Mouse (Mus musculus) lung, embryonic 15.5 days (tissue): Measurements from ENCODE around the gene Gm20721. TPM values are rescaled to one million over a fixed set of nuclear protein-coding genes. Genes with fewer than 3 reads are reported as not detected.

ENCODE experiments used
- ATAC-seq: fragments of 200-750 bp; cut with Nextera tagmentation; 2 replicates; pipeline ENCODE4 v1.8.0; 2017; ENCODE audit warnings: moderate number of reproducible peaks, borderline replicate concordance; ENCODE audit not compliant: low FRiP score, low TSS enrichment; ENCODE audit errors: extremely low read depth
- H3K27ac ChIP-seq: fragments of 300-500 bp; sonication (generic); 2 replicates; pipeline ENCODE4 v1.5.1; 2015; ENCODE audit warnings: moderate library complexity, mild to moderate bottlenecking, inconsistent platforms
- H3K27me3 ChIP-seq: fragments of 300-500 bp; sonication (generic); 2 replicates; pipeline ENCODE4 v1.6.1; 2015; ENCODE audit warnings: inconsistent platforms
- H3K36me3 ChIP-seq: fragments of 300-500 bp; sonication (generic); 2 replicates; pipeline ENCODE4 v1.6.1; 2015; ENCODE audit warnings: inconsistent platforms
- H3K4me1 ChIP-seq: fragments of 300-500 bp; sonication (generic); 2 replicates; pipeline ENCODE4 v1.6.1; 2015; ENCODE audit warnings: inconsistent platforms
- H3K4me2 ChIP-seq: fragments of 300-500 bp; sonication (generic); 2 replicates; pipeline ENCODE4 v1.6.1; 2015; ENCODE audit warnings: inconsistent platforms, mild to moderate bottlenecking, moderate library complexity
- H3K4me3 ChIP-seq: fragments of 300-500 bp; sonication (generic); 2 replicates; pipeline ENCODE4 v1.5.1; 2015; ENCODE audit warnings: mild to moderate bottlenecking, inconsistent platforms
- H3K9ac ChIP-seq: fragments of 300-500 bp; sonication (generic); 2 replicates; pipeline ENCODE4 v1.6.1; 2015; ENCODE audit warnings: inconsistent platforms
- H3K9me3 ChIP-seq: fragments of 300-500 bp; sonication (generic); 2 replicates; pipeline ENCODE4 v1.6.1; 2016; ENCODE audit warnings: inconsistent platforms
- WGBS: fragments of 180-500 bp; shearing (Covaris S2); methylation state at CpG from one replicate; pipeline ENCODE4 v1.1.7; 2015; 5-methylcytosine and 5-hydroxymethylcytosine counted together
- polyA plus RNA-seq: library from polyadenylated mRNA; unstranded; fragments of >200 nt; fragmentation: Nextera tagmentation; extraction: Ambion mirVana; gene quantifications from 2 replicates; pipeline ENCODE4 v1.2.1, GENCODE M21; 2015

The Gm20721 gene
- polyA plus RNA-seq, 1 experiment from 2014 or later = 26.4 TPM

GRCm38 (mm10) chr2:174307903-174308302 lies 38.6 kb downstream of the Gm20721 start:
- Histone ChIP-seq H3K4me3 (no peak overlapping the region), H3K27ac (no peak overlapping the region), H3K36me3 (no peaks in the 10 kb centered on the region), H3K4me1 (peaks cover 1% of the 10 kb centered on the region), H3K9me3 (no peaks in the 10 kb centered on the region), H3K9ac (no peak overlapping the region), H3K4me2 (no peak overlapping the region), H3K27me3 (no peaks in the 10 kb centered on the region)
- 59% methylated on average over 3 of the region's 3 CpGs for WGBS
- no peak for ATAC-seq

DNA sequence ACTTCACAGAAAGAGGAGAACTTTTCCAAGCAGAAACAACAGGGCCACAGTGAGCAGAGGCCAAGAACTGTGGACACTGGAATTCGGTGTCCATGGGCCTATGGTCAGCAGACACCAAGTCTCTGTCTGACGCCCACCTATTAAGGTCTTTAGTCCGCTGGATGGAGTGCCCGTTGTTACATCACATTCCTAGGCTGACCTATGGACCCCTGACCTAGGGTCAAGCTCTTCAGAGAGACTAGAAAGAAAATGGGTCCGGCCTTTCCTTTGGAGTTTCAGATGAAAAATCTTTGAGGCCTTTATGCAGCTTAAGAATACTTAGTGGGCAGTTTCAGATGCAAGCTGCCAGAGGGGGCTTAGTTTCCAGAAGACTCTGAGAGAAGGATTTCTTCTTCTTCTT lies 40.9 kb downstream of the Gm20721 start:
- no peak for ATAC-seq
- WGBS = 18% methylated on average over 5 of the region's 5 CpGs
- H3K4me2 ChIP-seq = no peak overlapping the region
- H3K4me3 ChIP-seq = no peak overlapping the region
- no peaks in the 10 kb centered on the region; the same call in 1 of the 2 replicates for H3K9me3 ChIP-seq
- H3K36me3 ChIP-seq = no peaks in the 10 kb centered on the region
- H3K9ac ChIP-seq = no peak overlapping the region
- no peak overlapping the region for H3K27ac ChIP-seq
- H3K4me1 ChIP-seq = no peaks in the 10 kb centered on the region
- no peaks in the 10 kb centered on the region; the same call in 1 of the 2 replicates for H3K27me3 ChIP-seq

DNA sequence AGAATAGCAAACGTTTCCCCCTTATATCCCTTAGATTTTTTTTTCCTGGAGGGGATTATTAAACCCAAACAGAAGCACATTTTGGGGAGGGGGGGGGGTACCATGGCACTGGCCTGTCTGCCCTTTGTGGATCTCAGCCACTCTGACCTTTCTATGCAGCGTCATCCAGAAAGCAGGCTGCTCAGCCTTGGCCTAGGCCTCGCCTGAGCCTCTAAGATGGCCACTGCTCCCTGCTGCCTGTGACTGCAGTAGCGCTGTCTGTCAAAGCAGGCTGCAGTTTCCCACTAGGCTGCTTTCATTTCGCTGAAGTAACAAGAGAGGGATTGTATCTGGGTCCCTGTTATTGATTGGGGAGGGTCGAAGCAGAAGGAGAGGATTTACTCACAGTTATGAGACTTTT lies 44.0 kb downstream of the Gm20721 start:
- WGBS = 56% methylated on average over 6 of the region's 6 CpGs
- Histone ChIP-seq H3K4me3 (no peak overlapping the region), H3K27me3 (peaks cover 30% of the 10 kb centered on the region), H3K27ac (no peak overlapping the region), H3K4me1 (peaks cover 10% of the 10 kb centered on the region; the same call in 1 of the 2 replicates), H3K4me2 (no peak overlapping the region), H3K36me3 (0 out of 2 replicates have a peak, but pooled peaks cover 4% of the 10 kb centered on the region), H3K9ac (no peak overlapping the region), H3K9me3 (peaks cover 24% of the 10 kb centered on the region)
- ATAC-seq = no peak

GRCm38 (mm10) chr2:174300666-174301065 lies 45.8 kb downstream of the Gm20721 start:
- Histone ChIP-seq H3K4me2 (peak overlapping the region; percentile 55), H3K36me3 (0 out of 2 replicates have a peak, but pooled peaks cover 6% of the 10 kb centered on the region), H3K4me1 (peaks cover 20% of the 10 kb centered on the region; the same call in 1 of the 2 replicates), H3K9ac (no peak overlapping the region), H3K9me3 (peaks cover 37% of the 10 kb centered on the region), H3K27me3 (peaks cover 37% of the 10 kb centered on the region), H3K4me3 (peak overlapping the region; percentile 35), H3K27ac (no peak overlapping the region)
- ATAC-seq = no peak
- WGBS = 56% methylated on average over 22 of the region's 22 CpGs

- H3K9ac ChIP-seq = no peak overlapping the region
- H3K4me2 ChIP-seq = peak overlapping the region; percentile 55
- 56% methylated on average over 27 of the region's 27 CpGs for WGBS
- peaks cover 40% of the 10 kb centered on the region for H3K9me3 ChIP-seq
- peaks cover 20% of the 10 kb centered on the region; the same call in 1 of the 2 replicates for H3K4me1 ChIP-seq
- H3K4me3 ChIP-seq = peak overlapping the region; percentile 35
- H3K27me3 ChIP-seq = peaks cover 37% of the 10 kb centered on the region
- ATAC-seq = no peak
- H3K36me3 ChIP-seq = 0 out of 2 replicates have a peak, but pooled peaks cover 6% of the 10 kb centered on the region
- H3K27ac ChIP-seq = no peak overlapping the region
Observed at GRCm38 (mm10) chr2:174300186-174300585, 46.3 kb downstream of the Gm20721 start.

- peaks cover 37% of the 10 kb centered on the region for H3K27me3 ChIP-seq
- no peak for ATAC-seq
- H3K4me2 ChIP-seq = peak overlapping the region; percentile 55
- no peak overlapping the region for H3K27ac ChIP-seq
- H3K4me3 ChIP-seq = peak overlapping the region; percentile 35
- WGBS = 46% methylated on average over 34 of the region's 34 CpGs
- H3K9me3 ChIP-seq = peaks cover 43% of the 10 kb centered on the region
- 0 out of 2 replicates have a peak, but pooled peaks cover 6% of the 10 kb centered on the region for H3K36me3 ChIP-seq
- no peak overlapping the region for H3K9ac ChIP-seq
- H3K4me1 ChIP-seq = peaks cover 20% of the 10 kb centered on the region; the same call in 1 of the 2 replicates
Observed at GRCm38 (mm10) chr2:174299771-174300160, 46.7 kb downstream of the Gm20721 start.

GRCm38 (mm10) chr2:174299091-174299770 lies 47.3 kb downstream of the Gm20721 start:
- H3K4me2 ChIP-seq = peak overlapping the region; percentile 55
- ATAC-seq = no peak
- H3K27me3 ChIP-seq = peaks cover 37% of the 10 kb centered on the region
- H3K4me1 ChIP-seq = peaks cover 20% of the 10 kb centered on the region; the same call in 1 of the 2 replicates
- WGBS = 50% methylated on average over 48 of the region's 48 CpGs
- peaks cover 43% of the 10 kb centered on the region for H3K9me3 ChIP-seq
- no peak overlapping the region for H3K27ac ChIP-seq
- 0 out of 2 replicates have a peak, but pooled peaks cover 6% of the 10 kb centered on the region for H3K36me3 ChIP-seq
- peak overlapping the region; percentile 35 for H3K4me3 ChIP-seq
- H3K9ac ChIP-seq = 0 out of 2 replicates have a peak overlapping the region, but pooled peaks have one; percentile 6

GRCm38 (mm10) chr2:174298471-174298870 lies 48.0 kb downstream of the Gm20721 start:
- Histone ChIP-seq H3K4me3 (peak overlapping the region; percentile 35), H3K9ac (no peak overlapping the region), H3K4me2 (peak overlapping the region; percentile 55), H3K36me3 (0 out of 2 replicates have a peak, but pooled peaks cover 6% of the 10 kb centered on the region), H3K9me3 (peaks cover 43% of the 10 kb centered on the region), H3K27ac (no peak overlapping the region), H3K4me1 (peaks cover 22% of the 10 kb centered on the region; the same call in 1 of the 2 replicates), H3K27me3 (peaks cover 37% of the 10 kb centered on the region)
- WGBS = 43% methylated on average over 33 of the region's 33 CpGs
- no peak for ATAC-seq

DNA sequence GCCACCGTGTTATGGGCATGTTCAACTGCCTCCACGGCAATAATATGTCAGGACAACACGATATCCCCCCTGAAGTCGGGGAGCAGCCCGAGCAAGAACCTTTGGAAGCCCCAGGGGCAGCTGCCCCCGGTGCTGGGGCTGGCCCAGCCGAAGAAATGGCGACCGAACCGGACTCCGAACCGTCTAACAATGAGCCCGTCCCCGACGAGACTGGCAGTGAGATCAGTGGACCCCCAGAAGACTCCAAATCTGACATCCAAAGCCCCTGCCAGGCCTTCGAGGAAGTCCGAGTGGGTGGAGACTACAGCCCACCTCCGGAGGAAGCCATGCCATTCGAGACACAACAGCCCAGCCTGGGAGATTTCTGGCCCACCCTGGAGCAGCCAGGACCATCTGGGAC lies 48.7 kb downstream of the Gm20721 start:
- Histone ChIP-seq H3K36me3 (0 out of 2 replicates have a peak, but pooled peaks cover 6% of the 10 kb centered on the region), H3K4me2 (no peak overlapping the region), H3K4me1 (peaks cover 23% of the 10 kb centered on the region; the same call in 1 of the 2 replicates), H3K9ac (no peak overlapping the region), H3K9me3 (peaks cover 43% of the 10 kb centered on the region), H3K27ac (no peak overlapping the region), H3K27me3 (peaks cover 37% of the 10 kb centered on the region), H3K4me3 (peak overlapping the region; percentile 35)
- WGBS = 57% methylated on average over 19 of the region's 19 CpGs
- no peak for ATAC-seq

DNA sequence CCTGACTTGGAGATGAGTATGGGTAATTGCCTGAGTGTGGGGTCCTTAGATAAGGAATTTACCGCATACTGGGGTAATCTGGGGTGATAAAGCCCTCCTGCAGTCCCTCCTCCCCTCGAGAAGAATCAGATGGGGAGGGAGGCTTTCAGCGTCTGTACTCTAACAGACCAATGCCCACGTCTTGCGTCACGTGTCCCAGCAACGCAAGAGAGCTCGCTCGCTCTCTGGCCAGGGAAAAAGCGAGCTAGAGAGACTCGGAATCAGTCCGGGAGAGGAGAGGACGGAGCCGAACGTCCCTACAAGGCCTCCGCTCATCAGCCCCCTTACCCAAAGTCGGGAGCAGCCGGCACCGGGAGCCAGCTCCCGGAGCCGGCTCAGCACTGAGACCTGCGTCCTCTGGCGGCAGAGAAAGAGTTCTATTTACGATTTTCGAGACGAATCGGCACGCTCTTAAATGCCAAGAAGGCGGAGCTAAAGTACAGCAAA lies 49.4 kb downstream of the Gm20721 start:
- peaks cover 43% of the 10 kb centered on the region for H3K9me3 ChIP-seq
- H3K27me3 ChIP-seq = peaks cover 37% of the 10 kb centered on the region
- 41% methylated on average over 29 of the region's 29 CpGs for WGBS
- H3K4me1 ChIP-seq = peaks cover 28% of the 10 kb centered on the region; the same call in 1 of the 2 replicates
- 0 out of 2 replicates have a peak, but pooled peaks cover 6% of the 10 kb centered on the region for H3K36me3 ChIP-seq
- ATAC-seq = no peak
- H3K27ac ChIP-seq = no peak overlapping the region
- no peak overlapping the region for H3K9ac ChIP-seq
- H3K4me3 ChIP-seq = peak overlapping the region; percentile 23
- peak overlapping the region; percentile 69 for H3K4me2 ChIP-seq

DNA sequence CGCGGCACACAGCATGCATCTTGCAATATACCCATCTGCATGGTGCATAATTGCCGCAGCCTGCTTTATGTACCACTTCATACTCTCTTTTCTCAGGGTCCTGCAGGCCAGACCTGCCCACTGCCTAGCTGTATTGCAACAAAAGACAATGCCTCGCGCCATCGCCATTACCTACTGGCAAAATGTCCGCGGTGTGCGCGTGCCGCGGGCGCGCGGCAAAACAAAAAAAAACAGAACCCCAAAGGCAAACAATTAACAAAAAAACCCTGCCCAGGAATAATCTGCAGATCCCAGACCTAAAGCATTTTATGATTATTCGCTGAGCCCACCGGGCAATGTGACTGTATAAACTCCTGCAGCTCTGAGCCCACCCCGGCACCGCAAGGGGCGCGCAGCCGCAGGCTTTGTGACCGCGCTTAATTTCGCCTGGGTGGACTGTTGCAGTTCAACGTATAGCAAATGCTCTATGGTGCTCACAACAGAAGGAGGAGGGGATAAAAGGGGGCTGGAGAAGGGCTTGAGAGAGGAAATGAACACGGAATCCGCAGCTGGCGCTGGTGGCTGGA lies 50.5 kb downstream of the Gm20721 start:
- ATAC-seq = no peak
- H3K9ac ChIP-seq = peak overlapping the region; percentile 43
- H3K36me3 ChIP-seq = 0 out of 2 replicates have a peak, but pooled peaks cover 6% of the 10 kb centered on the region
- peak overlapping the region; percentile 69 for H3K4me2 ChIP-seq
- H3K27ac ChIP-seq = peak overlapping the region; percentile 56
- 50% methylated on average over 29 of the region's 29 CpGs for WGBS
- H3K9me3 ChIP-seq = peaks cover 43% of the 10 kb centered on the region
- peaks cover 29% of the 10 kb centered on the region; the same call in 1 of the 2 replicates for H3K4me1 ChIP-seq
- H3K4me3 ChIP-seq = peak overlapping the region; percentile 59
- peaks cover 37% of the 10 kb centered on the region for H3K27me3 ChIP-seq
